Mouse (Mus musculus): ENCODE results near the gene Fbp2. TPM values are rescaled to one million over a fixed set of nuclear protein-coding genes. Genes with fewer than 3 reads are reported as not detected.
A peak's percentile ranks its signal among the peaks of the same experiment; 100 is the strongest.

Gene Fbp2
- polyA plus RNA-seq (2016; fragmentation: Nextera tagmentation; extraction: Ambion mirVana), result 0.33 and 0.36 TPM in 2 replicates

DNA sequence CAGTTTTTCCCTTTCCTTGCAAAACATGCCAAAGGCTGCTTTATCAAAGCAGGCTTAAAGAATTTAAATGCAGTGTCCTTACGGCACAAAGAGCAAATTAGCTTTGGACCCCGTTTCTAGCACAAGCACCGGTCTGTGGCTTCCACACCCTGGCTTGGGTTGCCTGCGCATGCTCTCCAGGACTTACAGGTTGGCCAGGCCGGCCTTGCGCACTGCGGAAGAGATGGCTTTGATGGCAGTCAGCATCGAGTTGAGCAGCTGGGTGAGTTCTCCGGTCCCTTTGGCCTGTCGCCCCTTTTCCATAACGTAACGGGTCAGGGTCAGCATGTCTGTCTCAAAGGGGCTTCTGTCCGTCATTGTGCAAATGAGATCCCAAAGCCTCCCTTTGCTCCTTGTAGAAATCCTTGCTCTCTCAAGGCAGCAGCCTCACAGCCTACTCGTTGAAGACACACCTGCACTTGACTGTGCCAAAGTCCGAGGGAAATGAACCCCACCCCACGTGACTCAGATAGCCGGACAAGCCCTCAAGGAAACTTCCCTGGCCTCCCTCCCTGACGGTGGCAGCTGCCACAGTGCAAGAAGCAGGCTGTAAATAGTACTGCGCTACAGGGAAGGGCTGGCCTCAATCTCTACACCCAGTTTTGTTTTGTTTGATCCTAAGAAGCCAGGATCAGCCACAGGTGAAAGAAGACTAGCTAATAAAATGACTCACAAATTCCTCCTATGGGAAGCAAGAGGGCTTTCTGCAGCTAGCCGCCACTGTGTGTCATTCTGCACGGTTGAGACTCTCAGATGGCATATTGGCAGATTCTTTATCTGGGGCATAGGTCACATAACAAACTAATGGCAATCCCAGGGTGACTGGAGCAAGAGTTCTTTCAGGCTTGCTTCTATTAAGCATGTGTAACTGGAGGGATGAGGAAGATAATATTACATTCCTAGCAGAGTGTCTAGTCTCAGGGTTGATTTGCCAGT lies at the start of gene Fbp2:
TSS of gene Fbp2 (minus strand) at position 482 of the 975 bp plus-strand sequence.
- peaks cover 19% of the 10 kb centered on the region; the same call in 1 of the 2 replicates for H3K4me1 ChIP-seq
- H3K27ac ChIP-seq (replicated peaks), result no peak within 1 kb of the TSS
- no peaks in the 10 kb centered on the region for H3K36me3 ChIP-seq (replicated peaks)
- 70% methylated on average over 21 of the region's 21 CpGs for WGBS
- no peaks in the 10 kb centered on the region for H3K27me3 ChIP-seq (replicated peaks; ENCODE audit: low read depth, poor library complexity, severe bottlenecking)
- no peaks in the 10 kb centered on the region for H3K9me3 ChIP-seq
- no peak within 1 kb of the TSS for H3K4me3 ChIP-seq
- no peak for DNase-seq (ENCODE audit: low spot score)

GRCm38 (mm10) chr13:62907527-62908162 lies 49.4 kb upstream of the Fbp2 start:
- Histone ChIP-seq H3K4me1 (peaks cover 18% of the 10 kb centered on the region), H3K9me3 (no peaks in the 10 kb centered on the region), H3K36me3 (replicated peaks) (no peaks in the 10 kb centered on the region), H3K27me3 (replicated peaks; ENCODE audit: low read depth, poor library complexity, severe bottlenecking) (no peaks in the 10 kb centered on the region), H3K27ac (replicated peaks) (no peak overlapping the region), H3K4me3 (no peak overlapping the region)
- no peak for DNase-seq (ENCODE audit: low spot score)
- 69% methylated on average over 14 of the region's 14 CpGs for WGBS

DNA sequence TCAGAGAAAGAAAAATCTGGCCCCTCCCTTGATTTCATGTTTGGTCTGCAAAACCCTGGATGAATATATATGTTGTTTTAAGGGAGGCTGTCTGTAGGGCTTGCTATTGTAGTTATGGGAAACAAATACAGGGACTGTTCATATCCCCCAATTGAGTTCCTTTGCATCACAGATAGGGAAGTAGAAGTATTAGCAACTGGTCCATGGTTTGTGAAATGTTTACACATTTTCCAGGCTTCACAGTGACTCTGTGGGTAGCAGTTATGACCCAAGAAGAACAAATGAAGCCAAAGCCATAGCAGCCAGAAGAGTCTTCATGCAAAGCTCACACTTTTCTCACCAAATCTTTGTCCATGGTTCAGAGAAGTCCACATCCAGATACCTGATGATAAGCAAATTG lies 42.9 kb upstream of the Fbp2 start:
- Histone ChIP-seq H3K4me1 (no peaks in the 10 kb centered on the region), H3K36me3 (replicated peaks) (no peaks in the 10 kb centered on the region), H3K27ac (replicated peaks) (no peak overlapping the region), H3K27me3 (replicated peaks; ENCODE audit: low read depth, poor library complexity, severe bottlenecking) (no peaks in the 10 kb centered on the region), H3K4me3 (no peak overlapping the region), H3K9me3 (no peaks in the 10 kb centered on the region)
- DNase-seq (ENCODE audit: low spot score), result no peak

GRCm38 (mm10) chr13:62897927-62898646 lies 39.9 kb upstream of the Fbp2 start:
- Histone ChIP-seq H3K9me3 (no peaks in the 10 kb centered on the region), H3K36me3 (replicated peaks) (no peaks in the 10 kb centered on the region), H3K27ac (replicated peaks) (no peak overlapping the region), H3K4me3 (no peak overlapping the region), H3K27me3 (replicated peaks; ENCODE audit: low read depth, poor library complexity, severe bottlenecking) (no peaks in the 10 kb centered on the region), H3K4me1 (no peaks in the 10 kb centered on the region; the same call in 1 of the 2 replicates)
- 86% methylated on average over 4 of the region's 4 CpGs for WGBS
- no peak for DNase-seq (ENCODE audit: low spot score)

GRCm38 (mm10) chr13:62893044-62893842 lies 35.0 kb upstream of the Fbp2 start:
- Histone ChIP-seq H3K27ac (replicated peaks) (no peak overlapping the region), H3K4me1 (peaks cover under 1% of the 10 kb centered on the region; the same call in 1 of the 2 replicates), H3K27me3 (replicated peaks; ENCODE audit: low read depth, poor library complexity, severe bottlenecking) (peaks cover 27% of the 10 kb centered on the region), H3K9me3 (no peaks in the 10 kb centered on the region), H3K36me3 (replicated peaks) (no peaks in the 10 kb centered on the region), H3K4me3 (no peak overlapping the region)
- 85% methylated on average over 9 of the region's 9 CpGs for WGBS
- no peak for DNase-seq (ENCODE audit: low spot score)

- H3K4me1 ChIP-seq, result peaks cover 10% of the 10 kb centered on the region
- DNase-seq (ENCODE audit: low spot score), result no peak
- H3K27ac ChIP-seq (replicated peaks), result no peak overlapping the region
- no peak overlapping the region for H3K4me3 ChIP-seq
- 73% methylated on average over 2 of the region's 2 CpGs for WGBS
- H3K36me3 ChIP-seq (replicated peaks), result no peaks in the 10 kb centered on the region
- H3K27me3 ChIP-seq (replicated peaks; ENCODE audit: low read depth, poor library complexity, severe bottlenecking), result peaks cover 61% of the 10 kb centered on the region
- no peaks in the 10 kb centered on the region for H3K9me3 ChIP-seq
Observed at GRCm38 (mm10) chr13:62889311-62889710, 31.1 kb upstream of the Fbp2 start.

GRCm38 (mm10) chr13:62887712-62888441 lies 29.7 kb upstream of the Fbp2 start, which contains the start of gene Fbp1:
Fbp1 (minus strand) TSS chr13:62888282.
- 4% methylated on average over 29 of the region's 29 CpGs for WGBS
- Histone ChIP-seq H3K9me3 (no peaks in the 10 kb centered on the region), H3K36me3 (replicated peaks) (no peaks in the 10 kb centered on the region), H3K27me3 (replicated peaks; ENCODE audit: low read depth, poor library complexity, severe bottlenecking) (peaks cover 63% of the 10 kb centered on the region), H3K4me3 (peak within 1 kb of the TSS; percentile 47), H3K4me1 (peaks cover 10% of the 10 kb centered on the region), H3K27ac (replicated peaks) (no peak within 1 kb of the TSS)
- DNase-seq (ENCODE audit: low spot score), result peak; percentile 40

- peaks cover 49% of the 10 kb centered on the region for H3K27me3 ChIP-seq (replicated peaks; ENCODE audit: low read depth, poor library complexity, severe bottlenecking)
- DNase-seq (ENCODE audit: low spot score), result no peak
- 84% methylated on average over 3 of the region's 3 CpGs for WGBS
- H3K36me3 ChIP-seq (replicated peaks), result no peaks in the 10 kb centered on the region
- no peak overlapping the region for H3K4me3 ChIP-seq
- no peak overlapping the region for H3K27ac ChIP-seq (replicated peaks)
- H3K9me3 ChIP-seq, result no peaks in the 10 kb centered on the region
- H3K4me1 ChIP-seq, result peaks cover 15% of the 10 kb centered on the region
Observed at GRCm38 (mm10) chr13:62884536-62884935, 26.3 kb upstream of the Fbp2 start.

DNA sequence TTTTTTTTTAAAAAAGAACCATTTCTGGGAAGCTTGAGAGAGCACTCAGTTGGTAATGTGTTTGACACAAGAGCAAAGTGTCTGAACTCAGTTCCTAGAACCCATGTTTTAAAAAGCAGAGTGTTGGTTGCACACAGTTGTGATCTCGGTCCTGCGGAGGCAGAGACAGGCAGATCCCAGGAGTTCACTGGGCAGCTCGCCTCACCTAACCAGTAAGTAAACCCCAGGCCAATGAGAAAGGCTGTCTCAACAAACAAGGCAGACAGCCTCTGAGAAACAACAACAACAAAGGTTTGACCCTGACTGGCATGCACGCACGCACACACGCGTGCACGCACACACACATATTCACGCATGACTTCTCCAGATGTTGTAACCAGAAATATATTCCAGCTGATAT lies 25.7 kb upstream of the Fbp2 start:
- DNase-seq (ENCODE audit: low spot score), result no peak
- H3K36me3 ChIP-seq (replicated peaks), result no peaks in the 10 kb centered on the region
- no peaks in the 10 kb centered on the region for H3K9me3 ChIP-seq
- H3K27ac ChIP-seq (replicated peaks), result no peak overlapping the region
- no peak overlapping the region for H3K4me3 ChIP-seq
- H3K4me1 ChIP-seq, result peaks cover 17% of the 10 kb centered on the region
- 90% methylated on average over 9 of the region's 9 CpGs for WGBS
- H3K27me3 ChIP-seq (replicated peaks; ENCODE audit: low read depth, poor library complexity, severe bottlenecking), result peaks cover 43% of the 10 kb centered on the region

GRCm38 (mm10) chr13:62883436-62883835 lies 25.2 kb upstream of the Fbp2 start:
- H3K27ac ChIP-seq (replicated peaks), result no peak overlapping the region
- H3K4me3 ChIP-seq, result no peak overlapping the region
- WGBS, result 87% methylated on average over 2 of the region's 2 CpGs
- no peak for DNase-seq (ENCODE audit: low spot score)
- H3K9me3 ChIP-seq, result no peaks in the 10 kb centered on the region
- H3K27me3 ChIP-seq (replicated peaks; ENCODE audit: low read depth, poor library complexity, severe bottlenecking), result peaks cover 38% of the 10 kb centered on the region
- peaks cover 17% of the 10 kb centered on the region for H3K4me1 ChIP-seq
- no peaks in the 10 kb centered on the region for H3K36me3 ChIP-seq (replicated peaks)

DNA sequence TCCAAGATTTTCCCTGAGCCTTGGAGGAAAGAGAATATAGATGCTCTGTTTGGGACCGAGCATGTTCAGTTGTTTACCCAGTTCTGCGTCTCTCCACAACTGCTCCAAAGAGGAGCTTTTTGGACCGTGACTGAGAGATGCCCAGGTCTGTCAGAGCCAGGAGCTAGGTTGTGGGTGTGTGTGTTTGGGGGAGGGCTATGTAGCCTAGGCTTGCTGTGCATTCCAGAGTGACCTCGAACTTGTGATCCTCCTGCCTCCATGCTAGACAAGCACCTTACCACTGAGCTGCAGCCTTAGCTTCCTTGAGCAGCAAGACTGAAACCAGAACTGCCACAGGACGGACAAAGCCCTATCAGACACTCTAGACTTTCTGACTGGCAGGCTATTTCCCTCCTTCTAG lies 24.6 kb upstream of the Fbp2 start:
- Histone ChIP-seq H3K27ac (replicated peaks) (no peak overlapping the region), H3K27me3 (replicated peaks; ENCODE audit: low read depth, poor library complexity, severe bottlenecking) (peaks cover 33% of the 10 kb centered on the region), H3K36me3 (replicated peaks) (no peaks in the 10 kb centered on the region), H3K9me3 (no peaks in the 10 kb centered on the region), H3K4me1 (peaks cover 13% of the 10 kb centered on the region), H3K4me3 (no peak overlapping the region)
- no peak for DNase-seq (ENCODE audit: low spot score)
- WGBS, result 81% methylated on average over 5 of the region's 5 CpGs
